In the genomic region with DNA sequence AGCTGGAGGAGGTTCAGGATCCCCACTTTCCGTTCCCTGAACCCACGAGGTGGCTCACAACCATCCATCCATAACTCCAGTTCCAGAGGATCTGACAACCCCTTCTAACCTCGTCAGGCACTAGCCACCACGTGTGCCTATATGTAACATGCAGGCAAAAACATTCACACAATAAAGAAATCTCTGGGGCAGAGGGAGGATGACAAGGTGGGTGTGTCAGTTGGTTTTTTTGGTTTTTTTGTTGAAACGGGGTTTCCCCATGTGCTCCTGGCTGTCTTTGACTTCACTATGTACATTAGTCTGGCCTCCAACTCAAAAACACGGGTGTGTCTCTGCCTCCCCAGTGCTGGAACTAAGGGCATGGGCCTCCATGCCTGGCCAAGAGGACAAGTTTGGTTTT, we compare ENCODE assay signal across 21 mouse cellular contexts. TPM values are rescaled to one million over a fixed set of nuclear protein-coding genes. Genes with fewer than 3 reads are reported as not detected.
DNase-seq lines count a peak whose midpoint lies in the region; ATAC-seq and TF ChIP-seq lines count a peak whose summit lies in the region.
"Had no signal": no experiment of that assay in that cellular context is flagged by ENCODE, and none has a peak within 500 bp of the region (broad histone marks: within the 10 kb centered on the region; RNA-seq: fewer than 3 reads in every experiment).

No protein-coding gene starts in this region.

- ATAC-seq in CD4-positive, CD25-positive, alpha-beta regulatory T cell, adult 4 months = peak; percentile 89
- peak; percentile 8; the same call in 1 of the 2 replicates for ATAC-seq in granulocyte monocyte progenitor cell, adult 5-6 weeks (replicated peaks; ENCODE audit: poor library complexity, severe bottlenecking)
- ATAC-seq: midbrain, embryonic 13.5 days had no signal

- no peak for TF ChIP-seq CTCF in spleen, adult 2 months (IDR thresholded peaks at IDR 0.05; ENCODE audit: extremely low read depth, insufficient read depth, insufficient read length, insufficient replicate concordance)

- no peaks in the 10 kb centered on the region for H3K27me3 ChIP-seq in spleen, adult 2 months (ENCODE audit: control insufficient read depth, insufficient read depth, low read length)
- H3K27me3 ChIP-seq: embryonic facial prominence, embryonic 13.5 days; midbrain, embryonic 13.5 days had no signal

- no peak overlapping the region; the same call in 1 of the 2 replicates for H3K4me3 ChIP-seq in spleen, adult 2 months (ENCODE audit: extremely low read depth, insufficient read depth, insufficient read length)
- H3K4me3 ChIP-seq: embryonic facial prominence, embryonic 13.5 days; gastrocnemius, adult 2 months; midbrain, embryonic 13.5 days; myocyte had no signal

- H3K36me3 ChIP-seq in spleen, adult 2 months (ENCODE audit: control insufficient read depth, insufficient read depth, low read length) = no peaks in the 10 kb centered on the region
- H3K36me3 ChIP-seq: embryonic facial prominence, embryonic 13.5 days; midbrain, embryonic 13.5 days had no signal

- H3K27ac ChIP-seq in spleen, adult 2 months (ENCODE audit: insufficient read depth, low read length) = peak overlapping the region; percentile 91
- H3K27ac ChIP-seq: embryonic facial prominence, embryonic 13.5 days; gastrocnemius, adult 2 months; midbrain, embryonic 13.5 days had no signal

- H3K4me1 ChIP-seq in spleen, adult 2 months (ENCODE audit: control insufficient read depth, insufficient read depth, insufficient read length) = peaks cover 25% of the 10 kb centered on the region; the same call in 1 of the 2 replicates
- H3K4me1 ChIP-seq: embryonic facial prominence, embryonic 13.5 days; midbrain, embryonic 13.5 days had no signal

- DNase-seq in spleen, adult 2 months (ENCODE audit: low read depth in 1 of 2, low spot score in 2 of 2) = peak in 1 of 2 experiments; percentile 45
- DNase-seq in spleen, adult 12 weeks (ENCODE audit: low spot score) = no peak
- peak; percentile 40 to 51 for DNase-seq in natural killer cell, adult 2 months (ENCODE audit: low spot score in 2 of 2)
- no peak for DNase-seq in heart, adult 8-10 months (ENCODE audit: low spot score)
- no peak for DNase-seq in kidney, adult 8-10 months
- no peak for DNase-seq in Muller cell, postnatal 12 days (ENCODE audit: inconsistent ontology term)
- DNase-seq: adrenal gland, postnatal 14 days; cerebellum, adult 2 months; gastrocnemius, adult 2 months; heart, adult 18-20 months; lung, embryonic 14.5 days; lung, postnatal 4 days; right cerebral cortex, adult 18-20 months had no signal

- TF ChIP-seq POLR2A in spleen, adult 2 months (IDR thresholded peaks at IDR 0.05; ENCODE audit: low read depth, low read length) = no peak

- 34% methylated on average over 6 of the region's 6 CpGs for WGBS in spleen, adult 2 months

RNA-seq across cellular contexts. Expression of a gene that starts 9.9 kb away (rescaled TPM):
- 141 and 143 TPM in 2 replicates for polyA plus RNA-seq in spleen, adult 2 months (2012; rRNA removed)
- polyA plus RNA-seq in CD4-positive, CD25-positive, alpha-beta regulatory T cell, adult 4 months (2017; shearing (Covaris generic)) = 1,000 to 10,000 TPM; 1,072 to 1,239 TPM
- total RNA-seq in granulocyte monocyte progenitor cell, adult 5-6 weeks (2014; fragmentation: Nextera tagmentation) = 691 and 695 TPM in 2 replicates
- total RNA-seq in granulocyte monocyte progenitor cell, adult 5-6 weeks (2017) = 1,315 and 1,367 TPM in 2 replicates
- 100 to 1,000 TPM; 170 to 189 (median 180) TPM for total RNA-seq in heart, adult 8-10 months (2022)

RNA-seq across cellular contexts. Expression of a gene that starts 28.4 kb away (rescaled TPM):
- polyA plus RNA-seq in spleen, adult 2 months (2012; rRNA removed) = 1.4 and 1.9 TPM in 2 replicates
- 1 to 10 TPM; 2.4 to 3.3 TPM for polyA plus RNA-seq in CD4-positive, CD25-positive, alpha-beta regulatory T cell, adult 4 months (2017; shearing (Covaris generic))
- 5.5 and 9.7 TPM in 2 replicates for total RNA-seq in granulocyte monocyte progenitor cell, adult 5-6 weeks (2014; fragmentation: Nextera tagmentation)
- total RNA-seq in granulocyte monocyte progenitor cell, adult 5-6 weeks (2017) = 5.6 and 11.0 TPM in 2 replicates
- under 1 TPM in 3 of 4 experiments, not detected in 1; 0.22 to 0.41 (median 0.26) TPM for total RNA-seq in heart, adult 8-10 months (2022)

RNA-seq across cellular contexts. Expression of a gene that starts 47.2 kb away (rescaled TPM):
- polyA plus RNA-seq in spleen, adult 2 months (2012; rRNA removed) = not detected in 2 replicates
- 10 to 100 TPM in 1 of 2 experiments, 1 to 10 TPM in 1; 7.6 to 14.3 TPM for polyA plus RNA-seq in CD4-positive, CD25-positive, alpha-beta regulatory T cell, adult 4 months (2017; shearing (Covaris generic))
- not detected in 2 replicates for total RNA-seq in granulocyte monocyte progenitor cell, adult 5-6 weeks (2014; fragmentation: Nextera tagmentation)
- not detected in 2 replicates for total RNA-seq in granulocyte monocyte progenitor cell, adult 5-6 weeks (2017)
- total RNA-seq in heart, adult 8-10 months (2022) = not detected
- total RNA-seq: adrenal gland, postnatal 14 days; gastrocnemius, adult 2 months; heart, adult 18-20 months; layer of hippocampus, adult 8-10 months; left cerebral cortex, adult 18-20 months had no signal
- polyA plus RNA-seq: cerebellum, adult 2 months; small intestine, adult 2 months had no signal

RNA-seq across cellular contexts. Expression of a gene that starts 49.3 kb away (rescaled TPM):
- 13.7 and 14.9 TPM in 2 replicates for polyA plus RNA-seq in spleen, adult 2 months (2012; rRNA removed)
- 10 to 100 TPM; 34.4 to 40.9 TPM for polyA plus RNA-seq in CD4-positive, CD25-positive, alpha-beta regulatory T cell, adult 4 months (2017; shearing (Covaris generic))
- total RNA-seq in granulocyte monocyte progenitor cell, adult 5-6 weeks (2014; fragmentation: Nextera tagmentation) = 24.8 and 34.6 TPM in 2 replicates
- 21.2 and 25.3 TPM in 2 replicates for total RNA-seq in granulocyte monocyte progenitor cell, adult 5-6 weeks (2017)
- total RNA-seq in heart, adult 8-10 months (2022) = 10 to 100 TPM; 26.2 to 33.8 (median 29.0) TPM

Comparison
In these comparisons a context has a peak if more than half of its experiments do, and no peak if none do; other contexts are left out.
1. DNase-seq: peak in natural killer cell, adult 2 months (2 of 2); none in spleen, adult 12 weeks (single experiment), heart, adult 8-10 months (single experiment), kidney, adult 8-10 months (0 of 2) and Muller cell, postnatal 12 days (single experiment).
2. RNA of a gene that starts 28.4 kb away (total RNA-seq): 5.5 to 11.0 TPM in granulocyte monocyte progenitor cell, adult 5-6 weeks; 0.22 to 0.41 TPM in heart, adult 8-10 months; every median in the first group is over 4 times any median in the second.